Mouse (Mus musculus): ENCODE data around the gene Dlx3.

- no peak for TF ChIP-seq CTCF (IDR thresholded peaks at IDR 0.05; ENCODE audit: low read depth)
- no peak for TF ChIP-seq EP300 (IDR thresholded peaks at IDR 0.05; ENCODE audit: low read depth)
Observed at GRCm38 (mm10) chr11:95084811-95085382, 35.0 kb upstream of the Dlx3 start.

Measured in liver, embryonic 14.5 days (tissue).